Mouse (Mus musculus): ENCODE results near the gene Ikzf4.
A peak's percentile ranks its signal among the peaks of the same experiment; 100 is the strongest.

The Ikzf4 gene

DNA sequence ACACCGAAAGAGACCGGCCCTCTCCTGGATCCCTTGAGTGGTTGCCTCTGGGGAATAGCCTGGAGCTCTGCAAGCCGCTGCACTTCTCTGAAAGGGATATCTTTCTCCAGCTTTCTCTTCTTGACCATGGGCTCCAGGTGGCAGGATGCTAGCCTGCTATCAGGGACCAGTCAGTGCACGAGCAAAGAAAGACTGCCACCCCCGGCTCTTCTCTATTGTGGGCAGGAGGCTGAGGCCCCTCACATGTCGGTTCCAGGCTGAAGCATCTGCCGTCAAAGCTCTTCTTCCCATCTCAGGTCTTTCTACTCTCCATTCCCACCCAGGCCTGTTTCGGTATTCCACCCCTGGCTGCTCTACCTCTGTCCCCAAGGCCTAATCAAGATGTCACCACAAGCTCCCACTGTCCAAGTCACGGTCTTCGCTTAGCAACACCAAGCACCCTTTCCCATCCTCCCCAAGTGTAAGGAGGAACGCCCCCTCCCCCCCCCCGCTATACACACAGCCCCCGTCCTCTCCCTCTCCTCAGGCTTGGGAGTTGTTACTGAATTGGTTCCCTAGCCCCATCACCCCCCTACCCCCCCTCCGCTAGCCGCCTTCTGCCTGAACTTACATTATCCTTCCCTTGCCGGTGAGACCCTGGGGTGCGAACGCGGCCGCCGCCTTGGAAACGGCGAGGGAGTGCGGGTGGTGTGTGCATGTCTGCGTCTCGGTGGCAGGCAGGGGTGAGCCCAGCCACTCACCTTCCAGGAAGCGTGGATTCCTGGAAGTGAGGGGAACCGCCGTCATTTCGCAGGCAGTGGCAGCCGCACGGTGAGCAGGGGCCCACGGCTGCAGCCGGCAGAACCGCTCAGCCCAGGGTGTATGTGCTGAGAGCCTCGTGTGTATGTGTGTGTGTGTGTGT is at the start of gene Ikzf4:
TSS of gene Ikzf4 (minus strand) at position 881 of the 901 bp plus-strand sequence.
- DNase-seq (ENCODE audit: low read depth), result no peak

DNA sequence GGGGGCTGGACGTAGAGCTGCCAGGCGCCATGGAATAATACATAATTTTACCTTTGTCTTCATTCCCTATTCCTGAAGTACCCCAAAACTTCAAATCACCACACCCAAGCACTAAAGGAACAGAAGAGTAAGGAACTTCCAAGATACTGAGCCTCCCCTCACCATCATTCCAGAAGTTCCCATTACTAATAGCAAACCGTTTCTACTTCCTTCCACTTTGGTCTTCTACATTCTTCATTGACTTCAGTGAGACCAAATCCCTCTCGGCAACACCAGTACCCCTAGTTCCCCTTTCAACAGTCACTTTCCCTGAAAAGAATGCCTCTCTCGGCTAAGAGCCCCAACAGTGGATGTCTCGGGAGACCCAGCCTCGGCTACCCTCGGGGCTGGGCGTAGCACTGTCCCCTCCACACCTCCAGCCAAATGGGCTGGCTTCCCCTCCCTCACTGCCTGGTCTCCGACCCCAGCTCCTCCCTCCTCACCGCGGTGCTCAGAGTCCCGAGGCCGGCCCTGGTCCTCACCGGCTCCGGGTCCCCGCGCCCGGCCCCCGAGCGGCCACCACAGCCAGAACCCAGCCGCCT is 49.7 kb upstream of the Ikzf4 start:
- DNase-seq (ENCODE audit: low read depth), result no peak

DNA sequence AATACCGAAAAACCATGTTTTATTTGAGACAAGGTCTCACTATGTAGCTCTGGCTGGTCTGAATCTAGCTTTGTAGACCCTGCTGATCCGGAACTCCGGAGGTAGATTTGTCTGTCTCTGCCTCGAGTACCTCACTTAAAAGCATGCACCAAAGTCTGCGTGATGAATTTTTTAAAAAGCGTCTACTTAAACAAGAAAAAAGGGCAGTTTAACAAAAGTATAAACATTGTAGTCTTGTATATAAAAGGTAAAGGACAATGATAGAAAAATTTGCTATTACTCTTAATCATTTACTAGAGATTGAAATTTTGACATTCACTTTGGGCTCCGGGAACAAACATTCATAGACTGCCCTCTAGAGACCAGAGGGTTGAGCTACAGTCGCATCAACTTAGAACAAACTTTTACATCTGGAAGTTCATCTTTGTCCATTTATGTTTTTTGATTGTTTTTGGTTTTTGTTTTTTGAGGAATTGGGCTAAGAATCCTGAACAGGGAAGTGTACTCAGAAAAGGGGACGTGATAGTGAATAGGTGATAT is 28.7 kb upstream of the Ikzf4 start:
- DNase-seq (ENCODE audit: low read depth), result peak; percentile 81

DNA sequence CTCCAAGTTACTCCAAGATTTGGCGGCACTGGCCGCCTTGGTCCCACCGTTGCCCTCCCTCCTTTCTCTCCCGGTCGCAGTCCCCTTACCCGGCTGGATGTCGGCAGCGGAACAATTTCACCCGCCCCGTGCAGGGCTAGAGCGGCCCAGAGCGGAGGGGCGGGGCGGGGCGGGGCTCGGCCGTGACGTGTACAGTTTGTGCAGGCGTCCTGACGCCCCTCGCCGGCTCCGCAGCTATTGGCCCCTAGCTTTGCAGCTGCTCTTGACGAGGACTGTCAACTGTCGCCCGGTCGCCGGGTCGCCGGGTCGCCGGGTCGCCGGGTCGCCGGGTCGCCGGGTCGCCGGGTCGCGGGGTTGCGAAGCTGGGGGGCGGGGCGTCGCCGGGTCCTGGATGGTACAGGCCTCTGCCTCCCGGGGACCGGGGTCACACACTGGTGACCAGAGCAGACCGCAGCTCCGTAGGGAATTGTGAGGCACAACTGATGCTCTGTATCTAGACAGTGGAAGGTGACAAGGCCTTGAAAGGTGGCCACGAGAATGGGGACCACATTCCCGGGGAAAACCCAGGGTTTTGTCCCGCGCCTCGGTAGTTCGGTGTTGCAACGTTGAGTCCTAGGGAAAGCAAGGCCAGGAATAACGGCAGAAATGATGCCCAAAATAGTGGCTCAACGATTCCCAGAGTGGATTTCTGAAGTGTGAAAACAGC is 28.1 kb upstream of the Ikzf4 start, which contains the start of gene Suox:
TSS of gene Suox (minus strand) at position 311 of the 706 bp plus-strand sequence.
- DNase-seq (ENCODE audit: low read depth), result peak; percentile 86

DNA sequence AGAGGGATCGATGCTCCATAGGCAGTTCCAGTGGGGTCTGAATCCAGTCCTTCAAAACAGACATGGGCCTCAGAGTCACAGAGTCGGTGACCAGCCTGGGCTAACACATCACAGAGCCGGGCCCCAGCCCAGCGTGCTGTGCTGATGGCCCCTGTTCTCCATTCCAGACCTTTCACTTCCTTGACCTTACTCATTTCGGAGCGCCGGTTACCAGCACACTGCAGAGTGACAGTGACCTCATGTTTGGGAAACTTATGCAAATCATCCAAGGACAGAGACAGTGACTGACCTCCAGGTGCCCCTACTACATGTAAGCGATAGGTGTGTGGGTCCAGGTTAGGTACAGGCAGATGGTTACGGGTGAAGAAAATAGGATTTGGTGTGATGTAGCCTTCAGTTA is 25.4 kb upstream of the Ikzf4 start:
- no peak for DNase-seq (ENCODE audit: low read depth)

DNA sequence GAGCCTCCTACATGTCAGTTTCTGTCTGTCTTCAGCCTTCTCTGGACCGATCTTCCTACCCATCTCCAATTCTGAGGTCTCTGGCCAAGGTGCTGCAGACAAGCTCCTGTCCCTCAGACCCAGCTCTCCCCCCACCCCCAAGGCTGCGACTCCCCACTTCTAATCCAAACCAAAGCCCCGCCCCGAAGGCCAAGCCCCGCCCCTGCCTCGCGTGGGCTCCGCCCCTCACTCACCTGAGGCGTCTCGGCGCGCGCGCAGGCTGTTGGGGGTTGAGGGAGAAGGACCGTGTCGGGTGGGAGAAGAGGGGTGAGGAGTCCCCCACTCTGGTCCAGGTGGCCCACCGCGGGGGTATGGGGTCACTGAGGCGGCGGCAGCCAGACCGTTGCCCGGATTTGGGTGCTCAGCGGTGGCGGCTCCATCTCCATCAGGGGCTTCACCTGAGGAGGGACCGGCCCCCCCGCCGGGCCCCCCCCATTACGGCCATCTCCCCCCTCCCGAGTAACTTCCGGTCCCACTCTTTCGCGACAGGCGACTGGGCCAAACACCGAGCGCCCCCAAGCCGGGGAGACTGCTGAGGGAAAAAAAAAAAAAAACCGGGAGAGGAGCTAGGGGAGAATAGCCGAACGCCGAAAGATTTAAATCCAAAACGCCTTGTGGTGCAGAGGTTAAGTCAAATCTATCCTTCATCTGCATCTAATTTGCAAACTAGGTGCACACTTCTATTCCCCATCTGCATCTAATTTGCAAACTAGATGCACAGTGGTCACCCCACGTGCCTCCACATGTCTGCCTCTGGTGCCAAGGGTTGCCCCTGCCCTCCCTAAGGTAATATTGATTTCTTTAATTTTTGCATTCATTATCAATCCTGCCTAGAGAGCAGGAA is 23.2 kb upstream of the Ikzf4 start:
- no peak for DNase-seq (ENCODE audit: low read depth)

DNA sequence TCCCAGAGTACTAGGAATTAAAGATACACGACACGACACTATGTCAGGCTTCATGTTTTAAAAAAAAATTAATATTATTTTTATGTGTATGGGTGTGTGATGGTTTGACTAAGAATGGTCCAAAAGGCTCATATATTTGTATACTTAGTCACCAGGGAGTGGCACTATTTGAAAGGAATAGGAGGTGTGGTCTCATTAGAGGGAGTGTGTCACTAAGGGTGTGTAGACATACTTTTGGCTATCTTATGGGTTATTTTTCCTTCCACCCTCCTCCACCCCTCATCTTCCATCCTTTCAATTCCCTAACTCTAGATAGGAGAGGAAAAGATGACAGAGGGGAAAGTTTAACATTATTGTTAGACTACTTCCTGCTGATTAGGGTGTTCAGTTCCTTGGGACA is 20.0 kb upstream of the Ikzf4 start:
- DNase-seq (ENCODE audit: low read depth), result no peak

DNA sequence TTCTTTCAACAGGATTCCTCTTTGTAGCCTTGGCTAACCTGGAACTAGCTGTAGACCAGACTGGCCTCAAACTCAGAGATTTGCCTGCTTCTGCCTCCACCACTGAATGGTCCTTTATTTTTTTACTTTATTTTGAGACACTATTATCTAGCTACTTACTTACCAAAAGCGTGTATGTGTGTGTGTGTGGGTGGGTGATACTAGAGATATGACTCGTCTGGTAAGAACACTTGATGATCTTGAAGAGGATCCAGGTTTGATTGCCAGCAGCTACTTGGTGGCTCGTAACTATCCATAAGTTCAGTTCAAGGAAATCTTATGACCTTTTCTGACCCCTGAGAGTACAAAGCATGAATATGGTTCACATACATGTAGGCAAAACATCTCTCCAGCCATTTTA is 19.5 kb upstream of the Ikzf4 start:
- no peak for DNase-seq (ENCODE audit: low read depth)

DNA sequence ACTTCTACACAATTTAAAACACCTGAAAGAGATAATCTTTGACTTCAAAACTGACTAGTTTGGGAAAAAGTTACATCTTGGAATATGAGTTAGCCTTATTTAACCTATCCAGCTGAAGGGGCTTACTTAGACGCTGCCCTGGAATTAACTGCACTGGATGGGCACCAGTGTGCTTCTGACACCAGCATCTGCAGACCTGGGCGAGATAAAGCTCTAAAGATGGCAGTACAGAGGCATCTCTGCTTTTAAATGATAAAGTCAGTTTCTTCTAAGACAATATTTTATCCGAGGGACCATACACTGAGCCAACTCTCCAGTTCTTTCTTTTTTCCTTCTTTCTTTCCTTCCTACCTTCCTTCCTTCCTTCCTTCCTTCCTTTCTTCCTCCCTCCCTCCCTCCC is 19.0 kb upstream of the Ikzf4 start:
- no peak for DNase-seq (ENCODE audit: low read depth)

DNA sequence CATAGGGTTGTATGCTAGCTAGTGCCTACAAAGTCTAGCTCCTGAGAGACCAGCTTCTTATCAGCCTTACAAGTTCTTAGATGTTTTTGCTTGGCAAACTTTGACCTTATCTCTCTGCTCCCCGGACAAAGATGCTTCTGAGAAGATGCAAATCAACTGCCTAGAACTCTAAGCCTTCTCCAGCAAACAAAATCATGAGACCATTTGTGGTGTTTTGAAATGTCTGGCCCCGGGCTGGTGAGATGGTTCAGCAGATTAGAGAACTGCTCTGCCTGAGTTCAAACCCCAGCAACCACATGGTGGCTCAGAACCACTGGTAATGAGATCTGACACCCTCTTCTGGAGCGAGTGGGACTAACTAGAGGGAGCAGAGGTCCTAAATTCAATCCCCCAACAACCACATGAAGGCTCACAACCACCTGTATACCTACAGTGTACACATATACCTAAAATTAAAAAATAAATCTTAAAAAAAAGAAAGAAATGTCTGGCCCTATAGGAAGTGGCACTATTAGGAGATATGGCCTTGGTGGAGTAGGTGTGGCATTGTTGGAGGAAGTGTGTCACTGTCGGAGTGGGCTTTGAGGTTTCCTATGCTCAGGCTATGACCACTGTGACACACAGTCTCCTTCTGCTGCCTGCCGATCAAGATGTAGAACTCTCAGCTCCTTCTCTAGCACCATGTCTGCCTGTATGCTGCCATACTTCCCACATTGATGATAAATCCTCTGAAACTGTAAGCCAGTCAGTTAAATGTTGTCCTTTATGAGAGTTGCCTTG is 17.8 kb upstream of the Ikzf4 start:
- no peak for DNase-seq (ENCODE audit: low read depth)

DNA sequence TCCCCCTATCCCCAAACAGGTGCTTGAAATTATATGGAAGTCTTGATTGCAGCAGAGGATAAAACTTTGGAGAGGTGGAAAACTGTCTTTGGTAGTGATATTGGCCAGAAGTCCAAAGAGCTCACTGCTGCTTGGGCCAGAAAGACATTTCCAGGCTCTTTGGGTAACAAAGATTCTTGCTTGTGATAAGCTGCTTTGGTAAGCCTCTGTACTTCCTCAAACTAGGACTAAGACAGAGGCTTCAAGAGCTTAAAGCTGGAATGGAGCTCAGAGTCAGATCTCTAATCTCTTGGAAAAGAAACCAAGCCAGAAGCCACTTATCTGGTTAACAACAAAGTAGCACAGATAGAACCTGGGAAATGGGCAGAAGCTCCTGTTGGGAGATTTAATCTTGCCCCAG is 16.7 kb upstream of the Ikzf4 start:
- no peak for DNase-seq (ENCODE audit: low read depth)

DNA sequence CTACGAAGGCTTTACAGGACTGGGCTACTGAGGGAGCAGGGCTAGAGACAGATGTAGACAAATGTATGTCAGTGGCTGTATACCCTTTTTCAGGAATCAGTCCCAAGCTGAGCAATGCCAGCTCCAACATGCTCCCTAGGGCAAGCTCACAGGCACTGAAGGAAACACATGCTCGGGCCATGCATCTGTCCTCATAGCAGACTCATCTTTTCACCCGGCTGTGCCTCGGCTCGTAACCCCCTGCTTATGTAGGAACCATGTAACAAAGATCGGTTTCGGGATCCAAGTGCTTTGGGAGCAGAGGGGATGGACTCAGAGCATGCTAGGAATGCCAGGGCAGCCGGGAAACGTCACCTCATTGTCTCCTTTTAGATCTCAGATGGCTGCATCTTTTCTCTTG is 13.7 kb upstream of the Ikzf4 start:
- DNase-seq (ENCODE audit: low read depth), result no peak

DNA sequence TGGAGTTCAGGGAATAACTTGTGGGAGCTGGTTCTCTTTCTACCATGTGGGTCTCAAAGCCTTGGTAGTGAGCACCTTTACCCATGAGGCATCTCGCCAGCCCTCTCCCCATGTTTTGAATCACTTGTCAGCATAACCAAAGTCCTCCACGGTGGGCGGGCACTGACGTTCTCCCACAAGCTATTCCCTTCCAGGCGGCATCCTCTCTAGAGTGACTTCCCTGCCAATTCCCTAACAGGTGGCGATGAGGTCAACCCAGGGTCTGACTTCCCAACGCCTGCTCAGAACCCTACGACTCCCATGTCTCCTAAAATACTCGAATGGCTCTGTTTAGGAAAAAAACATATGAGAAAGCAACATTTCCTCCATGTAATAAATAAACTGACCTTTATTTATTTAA is 12.1 kb upstream of the Ikzf4 start:
- no peak for DNase-seq (ENCODE audit: low read depth)

DNA sequence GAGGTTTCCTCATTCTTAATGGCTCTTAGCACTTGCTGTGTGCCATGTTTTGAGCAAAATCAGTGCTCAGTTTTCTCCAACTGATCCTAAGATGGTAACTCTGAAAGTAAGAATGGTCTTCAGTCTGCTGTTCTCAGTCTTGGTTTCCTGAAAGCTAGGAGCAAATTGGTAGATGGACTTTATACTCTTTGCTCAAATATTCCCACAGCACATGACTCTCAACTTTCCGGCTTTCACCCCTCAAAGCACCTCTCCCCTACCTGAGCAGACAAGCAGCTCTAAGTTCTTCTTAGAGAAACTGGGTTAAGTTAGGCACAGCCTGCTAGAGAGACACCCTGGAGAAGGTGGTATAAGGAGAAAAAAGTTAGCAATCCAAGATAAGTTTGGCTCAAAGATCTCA is 10.9 kb upstream of the Ikzf4 start:
- DNase-seq (ENCODE audit: low read depth), result no peak

DNA sequence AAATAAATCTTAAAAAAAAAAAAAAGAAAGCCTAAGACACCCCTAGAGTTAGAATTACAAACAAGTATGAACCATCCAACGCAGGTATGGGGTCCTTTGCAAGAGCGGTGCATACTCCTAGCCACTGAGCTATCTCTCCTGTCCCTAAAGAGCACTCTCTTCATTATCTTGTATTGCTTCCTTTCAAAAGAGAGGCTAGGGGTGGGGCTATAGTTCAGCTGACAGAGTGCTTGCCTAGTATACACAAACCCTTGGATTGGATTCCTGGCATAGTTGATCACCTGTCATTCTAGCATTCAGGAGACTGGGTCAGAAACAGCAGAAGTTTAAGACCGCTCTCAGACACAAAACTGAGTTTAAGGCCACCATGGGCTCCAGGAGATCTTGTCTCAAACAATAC is 9.5 kb upstream of the Ikzf4 start:
- no peak for DNase-seq (ENCODE audit: low read depth)

DNA sequence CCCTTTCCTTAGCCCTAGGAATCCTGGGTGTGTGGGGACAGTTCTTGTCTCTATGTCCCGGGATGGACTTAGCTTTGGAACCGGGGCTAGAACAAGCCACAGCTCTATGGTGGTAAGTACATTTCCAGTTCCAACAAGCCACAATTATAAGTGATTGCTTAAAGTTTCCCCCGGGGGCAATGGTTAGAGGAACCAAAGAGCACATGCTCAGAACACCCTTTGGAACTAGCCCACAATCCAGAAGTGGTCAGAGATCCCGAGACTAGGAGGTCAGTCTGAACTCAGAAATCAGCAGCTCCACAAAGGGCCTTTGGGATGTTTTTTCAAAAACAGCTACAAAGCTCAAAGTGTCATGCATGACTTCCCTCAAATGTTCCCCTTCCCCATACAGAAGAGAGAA is 8.1 kb upstream of the Ikzf4 start:
- no peak for DNase-seq (ENCODE audit: low read depth)

DNA sequence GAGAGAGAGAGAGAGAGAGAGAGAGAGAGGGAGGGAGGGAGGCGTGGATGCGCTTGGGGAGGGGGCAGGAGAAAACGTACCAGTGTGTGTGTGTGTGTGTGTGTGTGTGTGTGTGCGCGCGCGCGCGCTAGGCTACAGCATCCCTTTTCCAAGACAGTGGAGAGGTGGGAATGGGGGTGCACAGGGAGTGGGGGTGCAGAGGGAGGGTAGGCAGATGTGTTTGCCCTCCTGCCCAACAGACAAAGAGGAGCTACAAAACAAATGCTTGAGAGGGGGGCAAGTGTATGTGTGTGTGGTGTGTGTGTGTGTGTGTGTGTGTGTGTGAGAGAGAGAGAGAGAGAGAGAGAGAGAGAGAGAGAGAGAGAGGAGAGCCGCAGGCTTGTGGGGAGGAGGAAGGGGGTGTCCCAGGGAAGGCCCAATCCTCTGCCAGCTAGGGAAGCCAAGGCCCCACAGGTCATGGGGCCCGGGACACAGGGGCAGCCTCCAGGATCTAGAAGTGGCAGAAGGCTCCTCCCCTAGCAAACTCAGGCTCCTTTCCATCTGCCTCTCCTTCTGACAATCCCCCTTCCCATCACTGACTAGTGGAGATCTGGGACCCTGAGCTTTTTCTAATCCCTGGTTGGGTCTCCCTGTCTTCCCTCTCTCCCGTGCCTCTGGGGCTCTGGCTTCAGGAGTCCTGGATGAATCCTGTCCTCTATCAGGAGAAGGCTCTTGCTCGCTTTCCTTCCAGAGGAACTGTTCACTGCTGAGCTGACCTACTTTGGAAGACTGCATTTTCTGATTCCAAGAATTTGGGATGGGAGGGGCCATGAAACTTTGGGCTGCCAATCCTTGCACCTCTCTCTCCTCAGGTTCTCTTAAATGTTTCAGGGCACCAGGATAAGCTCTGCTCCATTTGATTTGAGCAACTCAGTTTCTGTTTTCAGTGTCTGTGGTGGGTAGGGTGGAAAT is 623 bp upstream of the Ikzf4 start:
- no peak for DNase-seq (ENCODE audit: low read depth)

DNA sequence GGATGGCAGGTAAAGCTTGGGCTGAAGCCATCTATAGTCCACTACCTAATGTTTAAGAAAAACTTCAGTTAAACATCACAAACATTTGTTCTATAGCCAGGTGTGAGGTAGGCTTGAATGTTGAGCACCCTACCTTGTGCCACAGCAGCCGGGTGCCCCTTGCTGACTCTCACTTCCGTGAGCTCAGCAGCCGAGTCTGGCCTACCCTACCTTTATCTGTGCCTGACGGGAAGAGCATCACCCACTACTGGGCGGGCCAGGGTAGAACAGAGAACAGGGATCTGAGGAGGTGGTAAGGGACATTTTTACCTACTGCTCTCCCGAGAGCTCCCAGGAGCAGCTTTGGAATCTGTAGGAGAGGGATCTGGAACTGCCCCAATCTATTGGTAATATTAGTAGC is 3.0 kb downstream of the Ikzf4 start:
- no peak for DNase-seq (ENCODE audit: low read depth)

DNA sequence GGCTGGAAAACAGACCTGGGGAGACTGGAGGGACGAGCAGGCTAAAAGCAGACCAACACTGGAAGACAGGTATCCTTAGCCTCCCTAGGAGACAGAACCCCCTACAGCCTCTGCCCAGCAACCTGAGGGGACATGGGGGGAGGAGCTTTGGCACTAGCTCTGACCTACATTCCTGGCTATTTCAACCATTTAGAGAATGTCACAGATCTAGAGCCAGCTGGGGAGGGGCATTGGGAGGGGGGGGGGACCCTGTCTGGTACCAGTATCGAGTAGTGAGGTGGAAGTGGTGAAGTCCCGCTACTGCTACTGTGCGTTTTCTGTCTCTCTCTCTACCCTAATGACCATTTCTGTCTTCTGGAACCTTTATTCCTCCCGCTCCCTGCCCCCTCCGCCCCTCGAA is 3.9 kb downstream of the Ikzf4 start:
- peak; percentile 27 for DNase-seq (ENCODE audit: low read depth)

DNA sequence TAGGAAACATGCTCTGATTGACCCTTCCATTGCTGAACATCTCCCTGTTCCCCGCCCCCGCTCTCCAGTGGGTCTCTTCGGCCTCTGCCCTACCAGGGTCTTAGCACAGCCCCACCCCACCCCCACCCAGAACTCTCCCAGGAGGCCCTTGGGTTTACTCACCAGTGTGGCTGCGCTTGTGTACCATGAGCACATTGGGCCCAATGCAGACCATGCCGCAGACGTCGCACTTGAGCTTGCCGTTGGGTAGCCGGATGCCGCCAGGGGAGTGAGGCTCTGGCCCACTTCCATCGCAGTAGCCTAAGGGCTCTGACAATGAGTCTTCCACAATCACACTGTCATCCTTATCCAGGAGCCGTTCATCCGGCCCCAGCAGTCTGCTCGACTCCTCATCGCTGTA is 4.9 kb downstream of the Ikzf4 start:
- no peak for DNase-seq (ENCODE audit: low read depth)
